Mouse (Mus musculus) cerebellum, adult 2 months (tissue): ENCODE measurements around the gene Cnot11.

Experiments used
- CTCF ChIP-seq: fragments of 200-500 bp; IDR thresholded peaks from 2 replicates; pipeline ENCODE4 v1.5.1; 2011; ENCODE audit warnings: low read depth, mild to moderate bottlenecking, control low read depth, low read length, moderate library complexity, borderline replicate concordance; ENCODE audit not compliant: insufficient read depth
- POLR2A ChIP-seq: fragments of 200-500 bp; IDR thresholded peaks from 2 replicates; pipeline ENCODE4 v1.6.1; 2011; ENCODE audit warnings: low read length, control low read depth, borderline replicate concordance; ENCODE audit not compliant: insufficient read depth

GRCm38 (mm10) chr1:39533917-39534316 is 875 bp upstream of the Cnot11 start:
- TF ChIP-seq POLR2A (no peak), CTCF (no peak)
